Mouse (Mus musculus) embryo, embryonic 11 days (tissue): ENCODE results near the gene Trappc13.
"Not testable (repeated sequence)": the region's sequence is repeated elsewhere in the genome, so short reads cannot be mapped to it uniquely, and the experiment has no call there.

ENCODE experiments used
- DNase-seq: peaks from one replicate; pipeline ENCODE4 v3.0.0-alpha.2; 2015

Trappc13 gene

GRCm38 (mm10) chr13:104177796-104178649 lies at the start of gene Trappc13:
Gene Trappc13 (minus strand): TSS chr13:104178469.
- DNase-seq = peak; percentile 90

GRCm38 (mm10) chr13:104227478-104227877 lies 49.2 kb upstream of the Trappc13 start:
- DNase-seq = no peak

- no peak for DNase-seq
Observed at GRCm38 (mm10) chr13:104204313-104204712, 26.0 kb upstream of the Trappc13 start.

- not testable (repeated sequence) for DNase-seq
Observed at GRCm38 (mm10) chr13:104195891-104196290, 17.6 kb upstream of the Trappc13 start.

GRCm38 (mm10) chr13:104187357-104187756 lies 9.1 kb upstream of the Trappc13 start:
- no peak for DNase-seq

GRCm38 (mm10) chr13:104179176-104179888 lies 1.1 kb upstream of the Trappc13 start:
- DNase-seq = no peak

- DNase-seq = peak; percentile 100
Observed at GRCm38 (mm10) chr13:104178650-104179121, 417 bp upstream of the Trappc13 start, which contains the start of gene Trim23. Gene Trim23 (plus strand): TSS chr13:104178797.

GRCm38 (mm10) chr13:104176874-104177273 lies 1.4 kb downstream of the Trappc13 start:
- no peak for DNase-seq

GRCm38 (mm10) chr13:104172498-104172897 lies 5.8 kb downstream of the Trappc13 start:
- DNase-seq = no peak

- DNase-seq = no peak
Observed at GRCm38 (mm10) chr13:104171711-104172110, 6.6 kb downstream of the Trappc13 start.

- DNase-seq = no peak
Observed at GRCm38 (mm10) chr13:104155686-104156085, 22.6 kb downstream of the Trappc13 start.

- DNase-seq = no peak
Observed at GRCm38 (mm10) chr13:104155106-104155505, 23.2 kb downstream of the Trappc13 start.

GRCm38 (mm10) chr13:104154180-104154579 lies 24.1 kb downstream of the Trappc13 start:
- DNase-seq = no peak

GRCm38 (mm10) chr13:104145646-104146045 lies 32.6 kb downstream of the Trappc13 start:
- no peak for DNase-seq

- DNase-seq = no peak
Observed at GRCm38 (mm10) chr13:104144871-104145270, 33.4 kb downstream of the Trappc13 start.

- DNase-seq = peak; percentile 80
Observed at GRCm38 (mm10) chr13:104139369-104140209, 38.7 kb downstream of the Trappc13 start.

GRCm38 (mm10) chr13:104134510-104135085 lies 43.7 kb downstream of the Trappc13 start:
- DNase-seq = no peak

- no peak for DNase-seq
Observed at GRCm38 (mm10) chr13:104132561-104132960, 45.7 kb downstream of the Trappc13 start.

- DNase-seq = no peak
Observed at GRCm38 (mm10) chr13:104123662-104124381, 54.4 kb downstream of the Trappc13 start.

GRCm38 (mm10) chr13:104122078-104122840 lies 56.0 kb downstream of the Trappc13 start:
- DNase-seq = no peak

- DNase-seq = no peak
Observed at GRCm38 (mm10) chr13:104114827-104115226, 63.4 kb downstream of the Trappc13 start.
